14 mouse cellular contexts compared by ENCODE assay signal in the genomic region with DNA sequence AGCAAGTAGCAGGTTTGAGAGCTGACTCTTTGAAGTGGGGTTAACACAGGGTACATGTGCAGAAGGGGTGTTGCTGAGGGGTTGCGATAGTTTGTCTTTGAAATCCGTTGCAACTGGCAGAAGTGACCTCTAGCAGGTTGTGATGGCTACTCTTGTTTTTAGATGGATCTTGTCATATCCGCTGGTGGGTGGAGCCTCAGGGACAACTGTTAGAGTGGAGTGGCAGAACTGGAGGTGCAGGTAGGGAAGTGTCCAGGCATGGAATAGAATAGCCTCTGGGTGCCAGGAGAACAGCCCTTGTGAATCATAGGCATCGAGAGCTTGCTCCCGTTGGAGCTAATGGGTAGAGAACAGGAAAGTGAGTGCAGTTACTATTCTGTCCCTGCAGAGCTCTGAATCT.
DNase-seq lines count a peak whose midpoint lies in the region; ATAC-seq lines count a peak whose summit lies in the region.
"Had no signal": no experiment of that assay in that cellular context is flagged by ENCODE, and none has a peak within 500 bp of the region (broad histone marks: within the 10 kb centered on the region; RNA-seq: fewer than 3 reads in every experiment).

No protein-coding gene starts in this region.

- H3K4me3 ChIP-seq in heart, embryonic 12.5 days, result no peak overlapping the region
- no peak overlapping the region for H3K4me3 ChIP-seq in hindbrain, embryonic 16.5 days (ENCODE audit: low read length)
- H3K4me3 ChIP-seq: limb, embryonic 10.5 days; neural tube, embryonic 13.5 days had no signal

- WGBS in heart, embryonic 12.5 days, result 35% methylated on average over 5 of the region's 5 CpGs
- 64% methylated on average over 5 of the region's 5 CpGs for WGBS in hindbrain, embryonic 16.5 days

- no peak overlapping the region for H3K9ac ChIP-seq in heart, embryonic 12.5 days
- no peak overlapping the region for H3K9ac ChIP-seq in hindbrain, embryonic 16.5 days (ENCODE audit: low read depth, low read length)
- H3K9ac ChIP-seq: neural tube, embryonic 13.5 days had no signal

- peaks cover 63% of the 10 kb centered on the region for H3K4me1 ChIP-seq in heart, embryonic 12.5 days (replicated peaks)
- peaks cover 17% of the 10 kb centered on the region for H3K4me1 ChIP-seq in hindbrain, embryonic 16.5 days (ENCODE audit: control insufficient read depth, insufficient read depth, low read depth, low read length)

- peak overlapping the region; percentile 57 for H3K27ac ChIP-seq in heart, embryonic 12.5 days (ENCODE audit: poor library complexity, severe bottlenecking)
- no peak overlapping the region for H3K27ac ChIP-seq in hindbrain, embryonic 16.5 days (ENCODE audit: low read depth, low read length)
- H3K27ac ChIP-seq: limb, embryonic 10.5 days; neural tube, embryonic 13.5 days had no signal

- H3K9me3 ChIP-seq in heart, embryonic 12.5 days (replicated peaks), result no peaks in the 10 kb centered on the region
- H3K9me3 ChIP-seq in hindbrain, embryonic 16.5 days (ENCODE audit: control insufficient read depth, low read length), result no peaks in the 10 kb centered on the region
- H3K9me3 ChIP-seq: limb, embryonic 10.5 days; neural tube, embryonic 13.5 days had no signal

- H3K36me3 ChIP-seq in heart, embryonic 12.5 days, result peaks cover 4% of the 10 kb centered on the region
- H3K36me3 ChIP-seq in hindbrain, embryonic 16.5 days (ENCODE audit: control insufficient read depth, insufficient read depth, low read length), result no peaks in the 10 kb centered on the region
- H3K36me3 ChIP-seq: limb, embryonic 10.5 days; neural tube, embryonic 13.5 days had no signal

- H3K4me2 ChIP-seq in heart, embryonic 12.5 days, result no peak overlapping the region; the same call in 1 of the 2 replicates
- no peak overlapping the region for H3K4me2 ChIP-seq in hindbrain, embryonic 16.5 days (ENCODE audit: low read length)
- H3K4me2 ChIP-seq: neural tube, embryonic 13.5 days had no signal

- ATAC-seq in heart, embryonic 12.5 days (ENCODE audit: insufficient number of reproducible peaks, low FRiP score), result no peak
- ATAC-seq in megakaryocyte progenitor cell, adult 5-6 weeks (replicated peaks; ENCODE audit: poor library complexity), result 0 out of 2 replicates have a peak, but pooled peaks have one; percentile 7
- no peak for ATAC-seq in hindbrain, embryonic 16.5 days
- ATAC-seq: CD4-positive, CD25-positive, alpha-beta regulatory T cell, adult 4 months; Patski had no signal

- no peak for DNase-seq in heart, adult 18-20 months
- DNase-seq in lung, adult 18-20 months, result peak; percentile 44 to 60
- no peak for DNase-seq in lung, postnatal 4 days
- DNase-seq in gonadal fat pad, adult 2 months (ENCODE audit: low read depth), result peak; percentile 81
- DNase-seq in spleen, adult 12 weeks (ENCODE audit: low spot score), result no peak
- DNase-seq: adrenal gland, postnatal 10 days; right cerebral cortex, postnatal 14 days had no signal

- no peaks in the 10 kb centered on the region for H3K27me3 ChIP-seq in heart, embryonic 12.5 days (replicated peaks)
- no peaks in the 10 kb centered on the region for H3K27me3 ChIP-seq in hindbrain, embryonic 16.5 days (replicated peaks; ENCODE audit: control insufficient read depth, insufficient read depth, low read length)
- H3K27me3 ChIP-seq: neural tube, embryonic 13.5 days; Patski had no signal

Comparison
In these comparisons a context has a peak if more than half of its experiments do, and no peak if none do; other contexts are left out.
1. DNase-seq: peak in lung, adult 18-20 months (2 of 2) and gonadal fat pad, adult 2 months (single experiment); none in heart, adult 18-20 months (0 of 2), lung, postnatal 4 days (0 of 2) and spleen, adult 12 weeks (single experiment).